Mouse (Mus musculus): Measurements from ENCODE around the gene Saal1.

DNA sequence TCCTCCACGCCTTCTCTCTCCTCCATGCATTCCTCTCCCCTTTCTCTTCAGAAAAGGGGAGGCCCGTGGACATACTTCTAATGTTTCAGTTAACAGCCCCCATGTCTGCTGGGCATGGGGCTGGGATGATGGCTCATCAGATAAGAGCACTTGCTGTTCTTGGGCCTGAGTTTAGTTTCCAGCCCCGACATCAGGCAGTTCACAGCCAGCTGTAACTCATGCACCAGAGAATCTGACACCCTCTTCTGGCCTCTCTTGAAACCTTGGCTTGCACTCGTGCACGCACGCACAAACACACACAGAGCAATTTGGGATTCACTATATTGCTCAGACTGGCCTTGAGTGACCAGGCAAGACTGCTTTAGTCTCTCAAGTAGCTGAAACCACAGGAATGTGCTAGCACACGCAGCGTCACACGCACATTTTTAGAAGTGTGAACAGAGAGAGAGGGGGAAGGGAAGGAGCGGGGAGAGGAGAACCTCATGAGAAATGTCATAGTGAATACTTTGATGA is 38.3 kb downstream of the Saal1 start, which contains the start of gene Tph1:
- TF ChIP-seq POLR2A (IDR thresholded peaks at IDR 0.05; ENCODE audit: control insufficient read depth, extremely low read depth, insufficient read depth, low read length, poor library complexity): no peak
- no peak for TF ChIP-seq CTCF (IDR thresholded peaks at IDR 0.05; ENCODE audit: borderline replicate concordance, control insufficient read depth, extremely low read depth, insufficient read depth, low read length, poor library complexity)
